Mouse (Mus musculus) thymus, adult 2 months (tissue): ENCODE measurements around the gene Erbb4. TPM values are rescaled to one million over a fixed set of nuclear protein-coding genes. Genes with fewer than 3 reads are reported as not detected.

Experiments
- DNase-seq: peaks from one replicate; pipeline ENCODE4 v3.0.0; 2021
- H3K27ac ChIP-seq: fragments of 200-500 bp; 2 replicates; pipeline ENCODE4 v1.5.1; 2012; ENCODE audit warnings: low read length, control low read depth; ENCODE audit not compliant: control insufficient read depth, insufficient read depth
- H3K27me3 ChIP-seq: fragments of 200-500 bp; 2 replicates; pipeline ENCODE4 v1.6.1; 2012; ENCODE audit warnings: mild to moderate bottlenecking, low read length, moderate library complexity, mixed read lengths; ENCODE audit not compliant: control insufficient read depth, insufficient read depth
- H3K36me3 ChIP-seq: fragments of 200-500 bp; 2 replicates; pipeline ENCODE4 v1.6.1; 2012; ENCODE audit warnings: mild to moderate bottlenecking, low read length, moderate library complexity; ENCODE audit not compliant: control insufficient read depth, insufficient read depth
- H3K4me1 ChIP-seq: fragments of 200-500 bp; replicated peaks from 2 replicates; pipeline ENCODE4 v1.6.1; 2012; ENCODE audit warnings: low read length; ENCODE audit not compliant: control insufficient read depth, insufficient read depth
- H3K4me3 ChIP-seq: fragments of 200-500 bp; 2 replicates; pipeline ENCODE4 v1.5.1; 2012; ENCODE audit warnings: mild to moderate bottlenecking, low read length, control low read depth, moderate library complexity; ENCODE audit not compliant: control insufficient read depth, insufficient read depth
- CTCF ChIP-seq: fragments of 200-500 bp; IDR thresholded peaks from 2 replicates; pipeline ENCODE4 v1.5.1; 2012; ENCODE audit warnings: mild to moderate bottlenecking, control low read depth, low read length, moderate library complexity, borderline replicate concordance; ENCODE audit not compliant: control insufficient read depth, poor library complexity, insufficient read depth; ENCODE audit errors: extremely low read depth
- POLR2A ChIP-seq: fragments of 200-500 bp; IDR thresholded peaks from 2 replicates; pipeline ENCODE4 v1.6.1; 2012; ENCODE audit warnings: mild to moderate bottlenecking, low read length, control low read depth, moderate library complexity; ENCODE audit not compliant: control insufficient read depth, poor library complexity, insufficient read depth; ENCODE audit errors: extremely low read depth
- WGBS: fragments of 180-500 bp; shearing (Covaris S2); methylation state at CpG from one replicate; pipeline ENCODE4 v1.1.7; 2018; 5-methylcytosine and 5-hydroxymethylcytosine counted together
- polyA plus RNA-seq: library from polyadenylated mRNA; depleted of rRNA; stranded (reverse); fragments of >200 nt; gene quantifications from 2 replicates; pipeline ENCODE4 v1.2.3, GENCODE M21; 2012

Gene Erbb4
- polyA plus RNA-seq, 1 experiment, result 0.09 TPM

DNA sequence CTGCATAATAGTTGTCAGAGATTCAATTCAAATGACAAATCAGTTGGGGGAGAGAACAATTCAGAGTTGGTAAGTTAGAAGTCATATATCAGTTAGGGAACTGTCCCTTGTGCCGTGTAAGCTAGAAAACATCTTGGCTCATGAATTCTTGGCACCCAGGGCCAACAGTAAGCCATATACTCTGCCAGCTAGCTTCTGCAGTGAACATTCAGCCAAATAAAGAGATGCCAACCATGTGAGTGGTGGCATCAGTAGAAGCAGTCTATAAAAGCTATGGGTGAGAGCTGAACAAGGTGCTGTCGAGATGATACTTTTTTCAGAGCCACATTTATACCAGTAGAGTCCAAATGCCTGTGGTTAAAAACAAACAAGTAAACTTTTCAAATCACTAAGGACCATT, 973.4 kb downstream of the Erbb4 start:
- H3K36me3 ChIP-seq, result no peaks in the 10 kb centered on the region
- no peaks in the 10 kb centered on the region for H3K4me1 ChIP-seq
- H3K27me3 ChIP-seq, result no peaks in the 10 kb centered on the region
- 86% methylated on average over 2 of the region's 2 CpGs for WGBS
- DNase-seq, result no peak
- no peak overlapping the region for H3K27ac ChIP-seq
- TF ChIP-seq CTCF (no peak), POLR2A (no peak)
- H3K4me3 ChIP-seq, result no peak overlapping the region

DNA sequence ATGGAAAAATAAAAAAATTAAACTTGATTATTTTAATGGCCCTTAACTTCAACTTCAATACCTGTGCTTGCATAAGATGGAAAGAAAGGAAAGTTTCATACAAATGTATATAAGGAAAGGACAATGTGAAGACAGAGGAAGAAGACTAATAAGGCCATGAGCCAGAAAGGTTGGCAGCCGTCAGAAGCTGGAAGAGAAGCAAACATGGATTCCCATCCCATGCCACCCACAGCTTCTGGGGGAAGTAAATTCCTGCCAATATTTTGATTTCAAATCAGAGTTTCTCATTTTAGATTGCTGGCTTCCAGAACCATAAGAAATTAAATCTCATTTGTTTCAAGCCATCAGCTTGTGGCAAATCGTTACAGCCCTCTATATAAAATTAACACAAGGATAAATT, 984.3 kb downstream of the Erbb4 start:
- H3K27me3 ChIP-seq, result no peaks in the 10 kb centered on the region
- no peak for DNase-seq
- H3K4me3 ChIP-seq, result no peak overlapping the region
- no peak overlapping the region for H3K27ac ChIP-seq
- 97% methylated on average over 2 of the region's 2 CpGs for WGBS
- H3K4me1 ChIP-seq, result no peaks in the 10 kb centered on the region
- TF ChIP-seq CTCF, result no peak
- TF ChIP-seq POLR2A, result no peak
- H3K36me3 ChIP-seq, result no peaks in the 10 kb centered on the region

DNA sequence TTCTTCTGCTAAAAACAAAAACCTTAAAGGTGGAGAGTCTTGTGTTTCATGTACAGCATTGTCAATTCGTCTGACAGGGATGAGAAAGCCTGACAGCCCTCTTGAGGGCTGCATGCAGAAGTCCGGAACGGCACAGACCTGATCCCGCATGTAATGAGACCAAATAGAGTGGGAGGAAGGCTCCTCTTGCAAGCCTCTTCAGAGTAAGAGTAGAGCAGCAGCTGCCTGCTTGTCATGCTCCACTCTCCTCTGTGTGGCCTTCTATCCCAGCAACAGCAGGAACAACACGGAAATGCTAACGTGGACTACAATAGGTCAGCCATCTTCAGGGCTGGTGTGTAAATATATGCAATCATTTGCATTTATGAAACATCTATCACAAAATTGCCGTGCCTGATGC, 987.5 kb downstream of the Erbb4 start:
- 83% methylated on average over 7 of the region's 7 CpGs for WGBS
- Histone ChIP-seq H3K27me3 (no peaks in the 10 kb centered on the region), H3K4me1 (no peaks in the 10 kb centered on the region), H3K36me3 (no peaks in the 10 kb centered on the region), H3K4me3 (no peak overlapping the region), H3K27ac (no peak overlapping the region)
- no peak for DNase-seq
- TF ChIP-seq POLR2A (no peak), CTCF (no peak)

- 86% methylated on average over 5 of the region's 5 CpGs for WGBS
- Histone ChIP-seq H3K27ac (no peak overlapping the region), H3K27me3 (no peaks in the 10 kb centered on the region), H3K36me3 (no peaks in the 10 kb centered on the region), H3K4me1 (no peaks in the 10 kb centered on the region), H3K4me3 (no peak overlapping the region)
- no peak for DNase-seq
- TF ChIP-seq POLR2A (no peak), CTCF (no peak)
These were observed 992.1 kb downstream of the Erbb4 start for GRCm38 (mm10) chr1:68115721-68116120.

DNA sequence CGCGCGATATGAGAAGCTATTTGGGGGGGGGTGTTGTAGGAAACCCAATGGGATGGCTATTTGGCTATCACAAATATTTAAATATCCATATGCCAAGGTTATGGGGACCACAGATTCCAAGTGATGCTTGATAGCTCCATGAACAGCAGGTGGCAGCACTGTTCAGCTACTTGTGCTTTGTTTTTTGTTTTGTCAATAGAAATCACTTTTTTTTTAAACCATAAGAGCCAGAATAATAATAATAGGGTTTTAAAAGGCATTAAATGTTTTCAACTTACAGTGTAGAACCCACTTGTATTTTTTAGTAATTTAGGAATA, 1001.4 kb downstream of the Erbb4 start:
- Histone ChIP-seq H3K4me3 (no peak overlapping the region), H3K27ac (no peak overlapping the region), H3K4me1 (no peaks in the 10 kb centered on the region), H3K36me3 (no peaks in the 10 kb centered on the region), H3K27me3 (no peaks in the 10 kb centered on the region)
- TF ChIP-seq CTCF, result no peak
- no peak for TF ChIP-seq POLR2A
- 80% methylated on average over 3 of the region's 3 CpGs for WGBS
- no peak for DNase-seq

- Histone ChIP-seq H3K4me3 (no peak overlapping the region), H3K27me3 (no peaks in the 10 kb centered on the region), H3K4me1 (no peaks in the 10 kb centered on the region), H3K27ac (no peak overlapping the region), H3K36me3 (no peaks in the 10 kb centered on the region)
- no peak for DNase-seq
- WGBS, result 78% methylated on average over 7 of the region's 7 CpGs
- no peak for TF ChIP-seq CTCF
These were observed 1001.9 kb downstream of the Erbb4 start for GRCm38 (mm10) chr1:68105834-68106542.

GRCm38 (mm10) chr1:68089623-68090022, 1018.2 kb downstream of the Erbb4 start:
- Histone ChIP-seq H3K4me1 (no peaks in the 10 kb centered on the region), H3K27ac (no peak overlapping the region), H3K4me3 (no peak overlapping the region), H3K27me3 (no peaks in the 10 kb centered on the region), H3K36me3 (no peaks in the 10 kb centered on the region)
- no peak for TF ChIP-seq POLR2A
- no peak for TF ChIP-seq CTCF
- 90% methylated on average over 1 of the region's 1 CpGs for WGBS
- no peak for DNase-seq
